Mouse (Mus musculus) liver, embryonic 11.5 days (tissue): ENCODE results near the gene Nrde2. TPM values are rescaled to one million over a fixed set of nuclear protein-coding genes. Genes with fewer than 3 reads are reported as not detected.

ENCODE experiments used
- ATAC-seq: fragments of 200-750 bp; cut with Nextera tagmentation; replicated peaks from 2 replicates; pipeline ENCODE4 v1.8.0; 2017; ENCODE audit warnings: moderate number of reproducible peaks, mild to moderate bottlenecking, moderate TSS enrichment, moderate library complexity; ENCODE audit not compliant: low FRiP score
- DNase-seq: peaks from one replicate; pipeline ENCODE4 v3.0.0-alpha.2; 2017; ENCODE audit warnings: low spot score
- H3K27ac ChIP-seq: fragments of 300-500 bp; sonication (generic); 2 replicates; pipeline ENCODE4 v1.5.1; 2014; ENCODE audit warnings: mild to moderate bottlenecking, low read depth, low read length, control low read depth
- H3K27me3 ChIP-seq: fragments of 300-500 bp; sonication (generic); replicated peaks from 2 replicates; pipeline ENCODE4 v1.6.1; 2014; ENCODE audit warnings: low read length, mixed read lengths; ENCODE audit not compliant: control insufficient read depth, insufficient read depth
- H3K36me3 ChIP-seq: fragments of 300-500 bp; sonication (generic); 2 replicates; pipeline ENCODE4 v1.6.1; 2014; ENCODE audit warnings: mild to moderate bottlenecking, low read length, moderate library complexity, mixed read lengths; ENCODE audit not compliant: control insufficient read depth, insufficient read depth
- H3K4me1 ChIP-seq: fragments of 300-500 bp; sonication (generic); replicated peaks from 2 replicates; pipeline ENCODE4 v1.6.1; 2014; ENCODE audit warnings: low read length, mixed read lengths; ENCODE audit not compliant: control insufficient read depth, insufficient read depth
- H3K4me2 ChIP-seq: fragments of 300-500 bp; sonication (generic); 2 replicates; pipeline ENCODE4 v1.6.1; 2014; ENCODE audit warnings: mild to moderate bottlenecking, control low read depth, moderate library complexity
- H3K4me3 ChIP-seq: fragments of 300-500 bp; sonication (generic); 2 replicates; pipeline ENCODE4 v1.5.1; 2014; ENCODE audit warnings: low read depth, low read length, control low read depth
- H3K9ac ChIP-seq: fragments of 300-500 bp; sonication (generic); 2 replicates; pipeline ENCODE4 v1.6.1; 2014; ENCODE audit warnings: low read depth, low read length, control low read depth
- H3K9me3 ChIP-seq: fragments of 300-500 bp; sonication (generic); 2 replicates; pipeline ENCODE4 v1.6.1; 2016; ENCODE audit warnings: low read length, inconsistent platforms, mixed read lengths; ENCODE audit not compliant: control insufficient read depth
- WGBS: fragments of 180-500 bp; shearing (Covaris S2); extraction: QIAGEN DNeasy Blood & Tissue Kit; methylation state at CpG from one replicate; pipeline ENCODE4 v1.1.7; 2014; 5-methylcytosine and 5-hydroxymethylcytosine counted together
- polyA plus RNA-seq: library from polyadenylated mRNA; unstranded; fragments of >200 nt; fragmentation: Nextera tagmentation; extraction: Ambion mirVana; gene quantifications from 2 replicates; pipeline ENCODE4 v1.2.1, GENCODE M21; 2014

Nrde2 gene
- polyA plus RNA-seq, 1 experiment from 2014 or later = 14.0 TPM

DNA sequence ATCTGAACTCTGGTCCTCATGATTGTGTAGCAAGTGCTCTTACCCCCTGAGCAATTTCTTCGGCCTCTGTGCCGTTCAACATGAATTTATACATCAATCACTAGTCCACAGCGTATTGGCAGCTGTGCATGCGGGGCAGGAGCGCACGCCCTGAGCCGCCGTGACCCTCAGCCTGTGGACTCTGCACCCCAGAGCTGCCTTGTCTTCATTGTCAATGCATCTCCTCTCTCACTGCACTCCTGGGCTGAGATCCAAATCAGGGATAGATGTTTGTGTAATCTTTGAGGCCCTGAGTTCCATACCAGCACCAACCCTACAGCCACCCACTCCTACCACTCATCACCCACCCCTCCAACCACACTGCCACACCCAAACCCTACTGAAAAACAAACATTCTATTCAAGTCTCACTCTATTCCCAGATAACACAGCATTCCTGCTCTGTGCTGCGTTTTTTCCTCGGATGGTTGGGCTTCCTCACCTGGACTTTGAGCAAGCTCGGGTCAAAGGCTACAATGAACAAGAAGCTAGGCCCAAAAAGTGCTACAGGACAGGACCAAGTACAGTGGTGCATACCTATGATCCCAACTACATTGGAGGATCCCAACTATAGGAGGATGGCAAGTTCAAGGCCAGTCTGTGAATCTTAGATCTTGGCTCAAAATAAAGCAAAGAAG lies 16.5 kb downstream of the Nrde2 start:
- WGBS = 90% methylated on average over 11 of the region's 11 CpGs
- Histone ChIP-seq H3K4me1 (no peaks in the 10 kb centered on the region), H3K36me3 (peaks cover 51% of the 10 kb centered on the region), H3K27me3 (no peaks in the 10 kb centered on the region), H3K9me3 (no peaks in the 10 kb centered on the region), H3K4me3 (no peak overlapping the region), H3K4me2 (no peak overlapping the region), H3K9ac (no peak overlapping the region), H3K27ac (no peak overlapping the region)
- DNase-seq (no peak), ATAC-seq (no peak)

DNA sequence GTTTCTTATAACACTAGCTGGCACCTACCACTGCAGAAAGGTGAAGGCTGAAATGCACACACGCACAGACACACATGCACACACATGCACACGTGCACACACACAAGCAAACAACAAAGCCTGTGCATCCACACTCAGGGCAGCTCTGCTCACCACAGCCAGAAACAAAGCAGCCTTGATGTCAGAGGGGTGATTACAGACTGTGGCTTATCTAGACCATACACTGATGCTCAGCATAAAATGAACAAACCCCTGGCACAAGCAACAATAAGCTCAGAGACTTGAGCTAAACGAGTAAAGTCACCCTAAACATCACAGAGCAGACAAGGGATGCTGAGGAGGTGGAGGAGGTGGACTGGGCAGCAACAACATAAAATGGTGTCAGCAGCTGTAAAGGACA lies 24.3 kb downstream of the Nrde2 start:
- H3K9me3 ChIP-seq = no peaks in the 10 kb centered on the region
- 80% methylated on average over 3 of the region's 3 CpGs for WGBS
- H3K36me3 ChIP-seq = peaks cover 49% of the 10 kb centered on the region
- ATAC-seq (peak; percentile 56; the same call in 1 of the 2 replicates), DNase-seq (no peak)
- H3K4me3 ChIP-seq = no peak overlapping the region
- no peak overlapping the region for H3K9ac ChIP-seq
- H3K27ac ChIP-seq = no peak overlapping the region
- H3K27me3 ChIP-seq = no peaks in the 10 kb centered on the region
- H3K4me1 ChIP-seq = no peaks in the 10 kb centered on the region
- no peak overlapping the region for H3K4me2 ChIP-seq

DNA sequence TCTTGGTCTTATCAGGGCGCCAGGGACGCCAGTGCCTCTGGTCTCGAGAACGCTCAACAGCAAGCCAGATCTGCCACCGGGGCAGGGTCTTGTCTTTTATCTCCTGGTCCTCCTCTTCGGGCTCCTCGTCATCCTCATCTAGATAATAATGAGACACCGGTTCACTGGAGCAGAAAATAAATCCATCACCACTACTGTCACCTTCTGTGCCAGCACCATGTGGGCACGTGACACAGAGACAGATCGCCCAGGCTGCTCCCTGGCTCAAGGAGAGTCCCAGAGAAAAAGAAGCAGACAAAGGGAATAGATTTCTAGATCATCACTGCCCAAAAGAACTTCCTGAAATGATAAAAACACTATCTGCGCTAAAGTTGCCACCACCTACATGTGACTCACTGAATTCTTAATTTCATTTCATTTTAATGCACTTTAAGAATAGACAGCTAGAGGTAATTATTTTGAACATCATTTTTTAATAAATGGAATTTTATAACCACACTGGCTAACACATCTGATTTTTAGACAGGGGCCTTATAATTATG lies 25.0 kb downstream of the Nrde2 start:
- ATAC-seq (no peak), DNase-seq (no peak)
- peaks cover 45% of the 10 kb centered on the region for H3K36me3 ChIP-seq
- H3K27me3 ChIP-seq = no peaks in the 10 kb centered on the region
- WGBS = 80% methylated on average over 11 of the region's 11 CpGs
- H3K4me1 ChIP-seq = no peaks in the 10 kb centered on the region
- H3K4me3 ChIP-seq = no peak overlapping the region
- no peak overlapping the region for H3K9ac ChIP-seq
- no peak overlapping the region for H3K4me2 ChIP-seq
- no peak overlapping the region for H3K27ac ChIP-seq
- H3K9me3 ChIP-seq = no peaks in the 10 kb centered on the region

DNA sequence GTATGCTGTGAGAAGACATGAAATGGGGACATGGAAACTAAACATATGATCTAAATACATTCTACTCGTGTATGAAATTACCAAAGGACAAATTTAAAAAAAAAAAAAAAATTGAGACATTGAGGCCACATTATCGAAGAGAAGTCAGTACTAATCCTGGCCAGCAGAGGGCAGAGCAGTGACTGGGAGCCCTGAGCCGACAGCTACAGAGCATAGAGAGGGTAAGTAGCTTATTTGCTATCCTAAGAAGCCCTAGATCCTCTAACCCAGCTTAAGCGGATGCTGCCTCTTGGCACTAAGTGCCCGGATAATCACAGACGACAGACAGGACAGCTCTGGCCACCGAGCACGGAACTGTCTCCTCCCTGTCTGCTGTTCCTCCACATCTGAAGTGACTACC lies 27.8 kb downstream of the Nrde2 start:
- DNase-seq (no peak), ATAC-seq (no peak; the same call in 1 of the 2 replicates)
- Histone ChIP-seq H3K4me3 (no peak overlapping the region), H3K27me3 (no peaks in the 10 kb centered on the region), H3K36me3 (peaks cover 34% of the 10 kb centered on the region), H3K9me3 (no peaks in the 10 kb centered on the region), H3K9ac (no peak overlapping the region), H3K27ac (no peak overlapping the region), H3K4me1 (peaks cover 8% of the 10 kb centered on the region), H3K4me2 (no peak overlapping the region)
- 52% methylated on average over 8 of the region's 8 CpGs for WGBS

DNA sequence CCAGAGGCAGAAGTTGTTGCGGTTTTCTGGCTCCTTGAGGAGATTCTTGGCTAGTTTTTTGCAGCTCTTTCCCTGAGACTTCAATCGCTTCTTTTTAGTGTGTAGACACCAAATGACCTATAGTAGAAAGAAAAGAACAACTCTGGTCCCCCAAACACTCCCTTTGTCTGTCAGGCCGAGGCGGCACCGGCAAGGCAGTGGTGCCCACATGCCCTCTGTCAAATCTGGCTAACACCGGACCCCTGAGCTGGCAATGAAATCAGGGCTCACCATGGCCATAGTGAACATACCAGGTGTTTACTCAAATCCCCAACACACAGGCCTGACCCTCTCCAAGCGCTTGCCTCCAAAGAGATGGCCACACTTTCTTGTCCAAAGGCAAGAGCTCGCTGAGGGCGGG lies 28.3 kb downstream of the Nrde2 start:
- no peaks in the 10 kb centered on the region for H3K27me3 ChIP-seq
- no peak for DNase-seq
- WGBS = 89% methylated on average over 9 of the region's 9 CpGs
- no peak overlapping the region for H3K27ac ChIP-seq
- H3K9me3 ChIP-seq = no peaks in the 10 kb centered on the region
- H3K9ac ChIP-seq = no peak overlapping the region
- H3K4me3 ChIP-seq = no peak overlapping the region
- no peak for ATAC-seq
- no peak overlapping the region for H3K4me2 ChIP-seq
- peaks cover 31% of the 10 kb centered on the region for H3K36me3 ChIP-seq
- peaks cover 8% of the 10 kb centered on the region for H3K4me1 ChIP-seq

DNA sequence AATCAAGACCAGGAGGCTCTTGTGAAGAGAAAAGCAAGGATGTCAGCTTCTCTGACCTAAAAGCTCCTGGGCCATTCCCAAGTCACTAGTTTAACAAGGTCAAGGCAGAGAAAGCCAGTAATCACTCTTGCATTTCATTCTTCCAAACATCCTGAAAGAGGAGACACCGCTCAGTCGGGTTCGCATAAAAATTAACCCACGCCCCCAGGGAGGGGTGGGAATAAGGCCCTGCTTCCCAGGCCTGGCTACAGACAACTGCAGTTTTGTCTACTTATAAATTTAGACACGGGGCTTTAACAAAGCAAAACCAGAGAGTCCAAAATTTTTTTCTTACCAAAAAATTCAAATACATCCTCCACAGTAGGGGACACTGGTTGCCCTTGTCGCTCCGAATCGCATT lies 30.5 kb downstream of the Nrde2 start:
- no peaks in the 10 kb centered on the region for H3K27me3 ChIP-seq
- H3K36me3 ChIP-seq = peaks cover 53% of the 10 kb centered on the region
- DNase-seq (no peak), ATAC-seq (no peak)
- WGBS = 87% methylated on average over 8 of the region's 8 CpGs
- H3K27ac ChIP-seq = no peak overlapping the region
- H3K4me1 ChIP-seq = peaks cover 8% of the 10 kb centered on the region
- H3K4me3 ChIP-seq = no peak overlapping the region
- H3K4me2 ChIP-seq = no peak overlapping the region
- H3K9me3 ChIP-seq = no peaks in the 10 kb centered on the region
- H3K9ac ChIP-seq = no peak overlapping the region

DNA sequence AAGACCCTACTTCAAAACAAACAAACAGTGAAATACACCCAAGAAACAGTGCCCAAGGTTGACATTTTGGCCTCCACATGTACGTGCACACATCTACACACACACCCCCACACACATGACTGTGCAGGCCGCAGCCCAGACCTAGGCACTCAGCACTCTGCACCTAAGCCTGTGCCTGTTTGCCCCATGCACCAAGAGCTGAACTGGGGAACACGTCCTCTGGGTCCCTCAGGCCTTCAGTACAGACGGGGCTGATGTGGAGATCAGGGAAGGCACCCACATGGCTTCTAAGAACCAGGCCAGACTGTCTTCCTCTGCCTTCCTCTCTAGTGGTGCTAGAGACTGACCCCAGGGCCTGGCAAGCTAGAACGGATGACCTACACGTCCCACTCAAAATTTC lies 30.9 kb downstream of the Nrde2 start:
- H3K27me3 ChIP-seq = no peaks in the 10 kb centered on the region
- H3K4me2 ChIP-seq = no peak overlapping the region
- ATAC-seq (no peak), DNase-seq (no peak)
- H3K4me1 ChIP-seq = peaks cover 8% of the 10 kb centered on the region
- H3K9ac ChIP-seq = no peak overlapping the region
- WGBS = 72% methylated on average over 6 of the region's 6 CpGs
- no peaks in the 10 kb centered on the region for H3K9me3 ChIP-seq
- peaks cover 56% of the 10 kb centered on the region for H3K36me3 ChIP-seq
- H3K27ac ChIP-seq = peak overlapping the region; percentile 6; the same call in 1 of the 2 replicates
- no peak overlapping the region for H3K4me3 ChIP-seq

DNA sequence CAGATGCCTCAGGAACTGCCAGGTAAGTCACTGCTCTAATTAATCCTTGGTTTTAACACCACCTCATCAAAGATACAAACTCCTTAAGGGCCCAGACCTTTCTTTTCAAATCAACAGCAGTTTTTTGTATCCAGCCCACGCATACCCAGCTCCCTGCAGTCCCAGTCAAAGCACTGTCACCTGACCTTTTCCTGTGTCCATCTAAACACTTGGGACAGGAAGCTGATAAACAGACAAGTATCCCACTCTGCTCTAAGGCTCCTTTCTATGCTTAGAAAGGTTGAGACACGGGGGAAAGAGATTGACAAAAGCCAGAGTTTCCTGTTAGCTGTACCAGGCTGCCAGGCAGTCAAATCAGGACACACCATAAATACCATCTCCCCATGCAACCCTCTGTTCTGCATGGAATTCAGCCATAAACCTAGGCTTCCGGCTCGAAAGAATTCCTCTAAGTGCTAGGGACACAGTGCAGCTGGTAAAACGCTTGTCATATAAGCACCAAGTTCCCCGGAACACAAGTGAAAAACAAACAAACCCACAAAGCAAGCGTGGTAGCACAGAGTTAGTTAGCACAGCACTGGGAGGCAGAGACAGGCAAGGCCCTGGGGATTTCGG lies 31.5 kb downstream of the Nrde2 start:
- H3K27ac ChIP-seq = peak overlapping the region; percentile 6; the same call in 1 of the 2 replicates
- peaks cover 8% of the 10 kb centered on the region for H3K4me1 ChIP-seq
- no peak for DNase-seq
- no peak overlapping the region for H3K4me3 ChIP-seq
- H3K4me2 ChIP-seq = no peak overlapping the region
- WGBS = 62% methylated on average over 8 of the region's 8 CpGs
- H3K9ac ChIP-seq = no peak overlapping the region
- no peaks in the 10 kb centered on the region for H3K27me3 ChIP-seq
- peaks cover 53% of the 10 kb centered on the region for H3K36me3 ChIP-seq
- H3K9me3 ChIP-seq = no peaks in the 10 kb centered on the region
- no peak for ATAC-seq
